Mouse (Mus musculus) lung, adult 2 months (tissue): Measurements from ENCODE around the gene Mfsd4a. TPM values are rescaled to one million over a fixed set of nuclear protein-coding genes. Genes with fewer than 3 reads are reported as not detected.

Source experiments
- DNase-seq: peaks from one replicate; pipeline ENCODE4 v3.0.0; 2022
- H3K4me1 ChIP-seq: fragments of 200-500 bp; 2 replicates; pipeline ENCODE4 v1.6.1; 2011; ENCODE audit warnings: low read length; ENCODE audit not compliant: control insufficient read depth, insufficient read depth
- H3K4me3 ChIP-seq: fragments of 200-500 bp; replicated peaks from 2 replicates; pipeline ENCODE3; 2011; ENCODE audit warnings: low read depth, mild to moderate bottlenecking, control low read depth, low read length; ENCODE audit errors: extremely low read depth
- CTCF ChIP-seq: fragments of 200-500 bp; IDR thresholded peaks from 2 replicates; pipeline ENCODE4 v1.5.1; 2011; ENCODE audit warnings: mild to moderate bottlenecking, low read length, control low read depth; ENCODE audit not compliant: insufficient read depth
- POLR2A ChIP-seq: fragments of 200-500 bp; IDR thresholded peaks from 2 replicates; pipeline ENCODE4 v1.6.1; 2011; ENCODE audit warnings: low read depth, mild to moderate bottlenecking, control low read depth, low read length, borderline replicate concordance; ENCODE audit errors: extremely low read depth
- WGBS: fragments of 180-500 bp; shearing (Covaris S2); methylation state at CpG from one replicate; pipeline ENCODE4 v1.1.7; 2018; 5-methylcytosine and 5-hydroxymethylcytosine counted together
- polyA plus RNA-seq: library from polyadenylated mRNA; depleted of rRNA; stranded (reverse); fragments of >200 nt; gene quantifications from 2 replicates; pipeline ENCODE4 v1.2.3, GENCODE M21; 2012; rRNA removed

The Mfsd4a gene
- polyA plus RNA-seq: 5.0 and 6.1 TPM in 2 replicates

DNA sequence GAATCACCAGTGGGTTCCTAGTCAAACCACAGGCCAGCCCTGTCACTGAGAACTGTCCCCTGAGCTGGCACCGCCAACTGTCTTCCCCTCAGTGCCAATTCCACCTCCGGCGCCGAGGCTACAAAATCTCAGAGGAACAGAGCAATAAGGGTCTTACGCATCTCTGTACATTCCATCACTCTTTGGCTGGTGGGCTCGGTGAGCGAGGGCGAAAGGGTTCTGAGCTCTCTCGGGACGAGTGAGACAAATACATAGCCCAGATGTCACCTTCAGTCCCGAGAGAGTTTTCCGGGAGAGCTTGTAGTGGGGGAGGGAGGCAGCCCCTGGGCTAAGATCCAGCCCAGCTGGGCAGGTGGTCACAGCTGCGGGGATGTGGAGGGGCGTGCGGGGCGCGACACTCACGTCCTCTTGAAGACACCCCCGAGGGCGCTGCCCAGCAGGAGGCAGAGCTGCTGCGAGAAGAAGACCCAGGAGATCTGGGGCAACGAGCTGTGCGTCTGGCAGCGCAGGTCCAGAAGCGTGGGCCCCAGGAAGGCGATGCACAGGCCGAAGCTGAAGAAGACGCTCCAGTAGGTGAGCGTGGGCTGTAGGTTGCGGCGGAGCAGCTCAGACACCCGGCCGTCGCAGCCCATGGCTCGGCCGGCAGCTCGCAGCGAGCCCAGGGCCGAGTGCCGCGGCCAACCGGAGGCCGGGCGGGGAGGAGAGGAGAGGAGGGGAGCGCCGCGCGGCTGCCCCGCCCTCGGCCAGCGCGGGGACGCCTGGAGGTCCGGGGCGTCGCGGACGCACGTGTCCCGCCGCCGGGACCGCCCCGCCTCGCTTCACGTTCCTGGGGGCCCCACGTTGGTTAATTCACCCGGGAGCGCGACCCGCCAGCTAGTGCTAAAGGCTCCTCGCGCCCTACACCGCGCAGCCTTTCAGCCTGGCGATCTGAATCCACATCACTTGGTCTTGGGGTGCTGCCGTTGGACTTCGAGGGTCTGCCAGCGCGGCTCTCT is at the start of gene Mfsd4a:
Gene Mfsd4a (minus strand): TSS at position 802 of the 995 bp plus-strand sequence.
- Histone ChIP-seq H3K4me1 (peaks cover 5% of the 10 kb centered on the region; the same call in 1 of the 2 replicates), H3K4me3 (peak within 1 kb of the TSS; percentile 59)
- peak; percentile 44 for DNase-seq
- no peak for TF ChIP-seq POLR2A
- TF ChIP-seq CTCF: no peak
- 3% methylated on average over 78 of the region's 80 CpGs for WGBS

DNA sequence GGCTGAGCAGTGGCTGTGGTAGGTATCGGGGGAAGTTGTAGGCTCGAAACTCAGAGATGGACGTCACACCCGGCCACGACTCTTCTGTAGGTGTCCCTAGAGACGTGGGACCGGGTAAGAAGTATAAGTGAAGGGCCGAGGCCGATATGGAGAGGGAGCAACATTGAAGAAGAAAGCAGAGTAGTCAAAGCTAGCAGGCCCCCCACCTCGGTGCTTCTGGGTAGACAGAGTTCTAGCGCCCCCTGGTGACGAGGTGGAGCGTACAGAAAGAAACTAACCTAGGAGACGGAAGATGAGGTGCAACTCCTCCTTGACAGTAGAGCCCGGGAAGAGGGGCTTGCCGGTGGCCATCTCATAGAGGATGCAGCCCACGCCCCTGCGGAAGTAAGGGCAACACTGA is 48.7 kb upstream of the Mfsd4a start:
- Histone ChIP-seq H3K4me1 (no peaks in the 10 kb centered on the region), H3K4me3 (no peak overlapping the region)
- no peak for TF ChIP-seq POLR2A
- TF ChIP-seq CTCF: peak; percentile 66
- 37% methylated on average over 18 of the region's 18 CpGs for WGBS
- peak; percentile 64 for DNase-seq

DNA sequence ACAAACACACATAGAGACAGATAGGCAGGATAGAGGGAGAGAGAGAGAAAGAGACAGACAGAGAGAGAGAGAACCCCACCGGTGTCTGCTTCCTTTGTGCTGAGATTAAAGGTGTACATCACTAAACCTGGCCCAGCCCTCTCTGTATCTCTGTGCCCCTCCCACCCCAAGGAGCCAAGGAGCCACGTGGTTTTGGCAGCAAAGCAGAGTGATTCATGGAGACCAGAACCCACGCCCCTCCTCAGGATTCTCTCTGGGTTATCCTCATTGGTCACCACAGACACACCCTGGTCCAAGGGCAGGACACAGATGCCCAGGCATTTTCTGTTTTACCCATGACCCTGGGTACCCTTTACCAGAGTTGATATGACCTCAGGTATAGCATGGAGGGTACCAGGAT is 45.2 kb upstream of the Mfsd4a start:
- WGBS: 45% methylated on average over 3 of the region's 3 CpGs
- DNase-seq: no peak
- no peaks in the 10 kb centered on the region for H3K4me1 ChIP-seq
- H3K4me3 ChIP-seq: no peak overlapping the region
- TF ChIP-seq POLR2A (no peak), CTCF (no peak)

DNA sequence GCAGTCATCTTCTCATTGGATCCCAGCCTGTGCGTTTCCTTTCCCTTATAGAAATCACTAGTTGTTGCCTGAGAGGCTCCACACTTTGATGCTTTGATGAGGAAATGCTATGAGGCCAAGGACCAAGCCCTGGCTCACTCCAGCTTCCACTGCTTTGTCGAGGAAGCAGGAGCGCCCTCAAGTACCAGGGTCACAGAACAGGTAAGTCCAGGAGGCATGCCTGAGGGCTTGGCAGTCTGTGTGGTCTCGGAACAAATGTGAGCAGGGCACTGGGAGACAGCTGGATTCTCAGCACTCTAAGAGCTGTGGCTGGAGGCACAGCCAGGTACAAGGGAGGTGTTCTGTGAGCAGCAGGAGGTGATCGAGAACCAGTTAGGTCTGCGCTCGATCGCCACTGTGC is 44.6 kb upstream of the Mfsd4a start:
- H3K4me3 ChIP-seq: no peak overlapping the region
- H3K4me1 ChIP-seq: no peaks in the 10 kb centered on the region
- TF ChIP-seq POLR2A (no peak), CTCF (no peak)
- 63% methylated on average over 8 of the region's 8 CpGs for WGBS
- DNase-seq: no peak

DNA sequence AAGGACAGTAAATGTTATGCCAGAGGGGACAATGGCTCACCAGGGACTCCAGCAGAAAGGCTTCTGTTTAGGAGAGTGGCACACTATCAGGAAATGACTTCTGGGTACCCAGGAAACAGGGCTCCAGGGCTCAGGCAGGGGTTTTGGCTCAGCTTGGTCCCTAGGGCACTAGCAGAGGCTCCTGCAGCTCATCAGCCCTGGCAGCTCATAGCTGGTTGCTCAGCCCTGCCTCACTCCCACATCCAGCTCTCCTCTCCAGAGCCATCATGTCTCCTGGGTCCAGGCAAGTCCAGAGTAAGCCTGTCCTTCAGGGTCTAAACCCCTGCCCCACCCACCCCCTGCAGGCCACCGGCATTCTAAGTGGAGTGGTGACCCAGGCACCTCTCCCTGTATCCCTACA is 43.5 kb upstream of the Mfsd4a start:
- H3K4me3 ChIP-seq: no peak overlapping the region
- 32% methylated on average over 1 of the region's 1 CpGs for WGBS
- DNase-seq: no peak
- TF ChIP-seq CTCF (no peak), POLR2A (no peak)
- H3K4me1 ChIP-seq: no peaks in the 10 kb centered on the region

DNA sequence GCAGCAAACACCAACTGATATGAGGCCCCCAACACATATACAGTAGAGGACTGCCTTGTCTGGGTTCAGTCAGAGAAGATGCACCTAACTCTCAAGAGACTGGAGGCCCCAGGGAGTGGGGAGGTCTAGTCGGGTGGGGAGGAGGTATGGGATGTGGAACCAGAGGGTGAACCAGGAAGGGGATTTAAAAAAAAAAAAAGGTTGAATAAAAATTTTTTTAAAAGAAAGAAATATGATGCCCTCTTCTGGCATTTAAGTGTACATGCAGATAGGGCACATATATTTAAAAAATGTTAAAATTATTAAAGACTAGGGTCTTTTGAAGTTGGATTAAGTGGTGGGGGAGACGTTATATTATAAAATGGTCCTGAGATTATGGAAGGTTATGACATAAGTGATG is 41.5 kb upstream of the Mfsd4a start:
- DNase-seq: no peak
- Histone ChIP-seq H3K4me1 (no peaks in the 10 kb centered on the region), H3K4me3 (no peak overlapping the region)
- TF ChIP-seq POLR2A (no peak), CTCF (no peak)
- WGBS: 38% methylated on average over 2 of the region's 2 CpGs

DNA sequence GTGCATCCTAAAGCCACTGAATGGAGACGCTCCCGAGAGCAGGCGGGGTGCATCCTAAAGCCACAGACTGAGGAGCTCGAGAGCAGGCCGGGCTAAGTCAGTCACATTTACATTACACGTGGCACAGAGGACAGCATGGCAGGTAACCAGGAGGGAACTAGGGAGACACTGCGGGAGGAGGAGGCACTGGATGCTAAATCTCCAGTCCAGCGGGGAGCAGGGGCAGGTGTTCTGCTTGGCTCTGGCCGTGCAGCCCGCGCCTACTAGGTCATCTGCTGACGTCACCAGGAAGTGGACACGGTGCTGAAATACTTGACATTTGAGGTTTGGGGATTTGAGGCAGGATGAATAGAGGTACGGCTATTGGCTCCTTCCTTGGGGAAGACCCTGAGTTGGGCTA is 36.5 kb upstream of the Mfsd4a start:
- no peak for DNase-seq
- TF ChIP-seq POLR2A (no peak), CTCF (no peak)
- no peaks in the 10 kb centered on the region for H3K4me1 ChIP-seq
- no peak overlapping the region for H3K4me3 ChIP-seq
- 63% methylated on average over 14 of the region's 14 CpGs for WGBS

DNA sequence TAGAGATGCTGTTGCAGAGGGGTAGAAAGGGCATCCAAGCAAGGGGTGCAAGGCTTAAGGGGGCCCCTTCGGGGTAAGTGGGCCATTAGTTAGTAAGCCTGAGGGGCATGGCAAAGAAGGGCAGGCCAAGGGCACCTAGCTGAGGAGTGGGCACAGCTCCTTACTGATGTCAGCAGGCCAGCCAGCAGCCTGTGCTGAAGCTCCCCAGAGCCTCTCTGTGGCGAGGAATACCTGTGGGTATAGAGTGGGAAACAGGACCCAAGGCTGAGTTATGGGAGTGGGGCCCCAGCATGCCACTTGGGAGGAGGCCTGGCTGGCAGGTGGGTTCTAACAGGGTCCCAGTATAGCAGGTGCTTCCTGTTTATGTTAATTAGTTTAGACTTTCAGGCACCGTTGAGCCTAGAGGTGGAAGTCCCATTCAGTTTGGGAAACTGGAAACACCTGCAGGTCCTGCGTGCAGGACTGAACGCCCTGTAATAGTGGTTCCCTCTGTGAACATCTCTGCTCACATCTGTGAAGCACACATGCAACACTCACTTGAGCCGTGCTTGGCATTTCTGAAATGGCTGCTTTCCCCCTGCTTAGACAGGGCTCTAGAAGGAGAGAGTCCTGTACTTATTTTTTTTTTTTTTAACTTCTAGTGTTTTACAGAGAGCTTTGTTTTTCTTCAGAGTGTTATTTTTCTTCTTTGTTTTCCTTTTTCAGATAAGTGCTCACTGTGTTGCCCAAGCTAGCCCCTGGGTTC is 34.3 kb upstream of the Mfsd4a start:
- TF ChIP-seq CTCF (no peak), POLR2A (no peak)
- Histone ChIP-seq H3K4me3 (no peak overlapping the region), H3K4me1 (no peaks in the 10 kb centered on the region)
- 59% methylated on average over 6 of the region's 6 CpGs for WGBS
- no peak for DNase-seq

DNA sequence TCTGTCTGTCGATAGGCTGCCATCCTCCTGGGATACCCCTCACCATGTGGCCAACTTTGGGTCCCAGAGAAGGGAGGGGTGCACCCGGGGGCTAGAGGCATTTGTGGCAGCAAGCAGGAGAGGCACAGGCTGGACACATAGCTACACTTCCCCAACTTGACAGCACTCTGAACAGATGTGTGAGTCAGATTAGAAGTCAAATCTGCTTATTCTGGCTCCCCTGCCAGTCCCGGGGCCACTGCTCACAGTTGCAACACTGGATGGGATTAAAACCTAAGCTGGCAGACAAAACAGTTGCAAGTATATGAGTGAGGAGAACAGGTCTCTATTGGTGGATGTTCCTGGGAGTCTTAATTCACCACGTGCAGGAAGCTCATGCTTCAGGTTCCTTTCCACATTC is 31.9 kb upstream of the Mfsd4a start:
- Histone ChIP-seq H3K4me1 (peaks cover 2% of the 10 kb centered on the region; the same call in 1 of the 2 replicates), H3K4me3 (no peak overlapping the region)
- no peak for DNase-seq
- TF ChIP-seq CTCF (no peak), POLR2A (no peak)
- WGBS: 56% methylated on average over 4 of the region's 4 CpGs
